Mouse (Mus musculus): ENCODE data around the gene Dcaf5. TPM values are rescaled to one million over a fixed set of nuclear protein-coding genes. Genes with fewer than 3 reads are reported as not detected.
"Not testable (repeated sequence)": the region's sequence is repeated elsewhere in the genome, so short reads cannot be mapped to it uniquely, and the experiment has no call there.

The Dcaf5 gene
- 12.7 and 13.1 TPM in 2 replicates for polyA plus RNA-seq (2015; fragmentation: Nextera tagmentation; extraction: Ambion mirVana)

DNA sequence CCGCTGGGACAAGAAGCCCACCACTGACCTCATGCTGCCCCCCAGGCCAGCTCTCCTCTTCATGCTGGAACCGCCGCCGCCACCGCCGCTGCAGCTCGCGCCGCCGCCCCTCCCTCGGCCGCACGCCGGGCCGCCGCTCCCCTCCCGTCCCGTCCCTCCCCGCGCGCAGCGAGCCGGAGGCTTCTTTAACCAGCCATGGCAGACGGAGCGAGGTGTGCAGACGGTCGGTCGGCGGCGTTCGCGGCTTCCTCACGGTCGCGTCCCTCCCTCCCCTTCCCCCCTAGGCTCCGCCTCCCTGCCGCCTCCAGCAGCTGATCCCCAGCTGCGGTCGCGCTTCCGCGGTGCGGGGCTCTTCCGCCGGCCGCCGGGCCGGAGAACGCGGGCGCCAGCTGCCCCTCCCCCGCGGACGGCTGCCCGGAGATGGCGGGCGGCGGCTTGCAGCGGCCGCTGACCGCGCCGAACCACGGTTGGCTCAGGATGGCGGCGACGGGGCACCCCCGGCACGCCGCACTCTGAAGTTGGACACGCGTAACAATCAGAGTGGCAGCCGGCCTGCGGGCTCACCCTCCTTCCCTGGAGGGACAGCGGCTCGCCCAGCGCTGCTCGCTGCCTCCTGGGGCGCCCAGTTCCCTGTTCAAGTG is at the start of gene Dcaf5:
Gene Dcaf5, minus strand, starts transcription at position 266 of the 641 bp plus-strand sequence.
- Histone ChIP-seq H3K4me2 (replicated peaks; ENCODE audit: low read depth, low read length) (peak within 1 kb of the TSS; percentile 77), H3K4me1 (ENCODE audit: insufficient read depth, low read length) (peaks cover 19% of the 10 kb centered on the region), H3K9ac (replicated peaks; ENCODE audit: low read length) (peak within 1 kb of the TSS; percentile 95), H3K9me3 (ENCODE audit: low read length) (no peaks in the 10 kb centered on the region), H3K4me3 (ENCODE audit: low read length) (peak within 1 kb of the TSS; percentile 93), H3K36me3 (ENCODE audit: insufficient read depth, low read length) (no peaks in the 10 kb centered on the region), H3K27me3 (ENCODE audit: insufficient read depth, low read length) (no peaks in the 10 kb centered on the region), H3K27ac (ENCODE audit: low read length) (peak within 1 kb of the TSS; percentile 98)
- 0% methylated on average over 66 of the region's 79 CpGs for WGBS
- peak; percentile 62 for ATAC-seq (ENCODE audit: low FRiP score, low TSS enrichment)

DNA sequence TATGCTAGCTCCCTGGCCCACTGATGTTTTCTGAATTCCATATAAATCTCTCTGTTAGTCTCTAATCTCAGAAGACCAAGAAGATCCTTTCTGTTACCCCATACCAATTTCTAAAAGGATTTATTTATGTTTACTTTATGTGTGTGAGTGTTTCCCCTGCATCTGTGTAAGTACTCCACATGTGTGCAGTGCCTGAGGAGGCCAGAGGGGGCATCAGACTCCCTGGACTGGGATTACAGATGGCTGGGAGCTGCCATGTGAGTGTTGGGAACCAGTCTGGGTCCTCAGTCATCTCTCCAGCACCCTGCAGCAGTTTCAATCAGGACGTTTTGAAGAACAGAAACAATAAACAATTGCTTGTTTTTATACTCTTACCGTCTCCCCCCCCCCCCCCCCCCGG is 47.0 kb upstream of the Dcaf5 start:
- ATAC-seq (ENCODE audit: low FRiP score, low TSS enrichment), result no peak
- no peak overlapping the region for H3K4me3 ChIP-seq (ENCODE audit: low read length)
- no peak overlapping the region for H3K27ac ChIP-seq (ENCODE audit: low read length)
- H3K27me3 ChIP-seq (ENCODE audit: insufficient read depth, low read length), result no peaks in the 10 kb centered on the region
- H3K4me2 ChIP-seq (replicated peaks; ENCODE audit: low read depth, low read length), result no peak overlapping the region
- 0 out of 2 replicates have a peak, but pooled peaks cover 2% of the 10 kb centered on the region for H3K36me3 ChIP-seq (ENCODE audit: insufficient read depth, low read length)
- no peaks in the 10 kb centered on the region for H3K4me1 ChIP-seq (ENCODE audit: insufficient read depth, low read length)
- H3K9ac ChIP-seq (replicated peaks; ENCODE audit: low read length), result no peak overlapping the region
- 64% methylated on average over 3 of the region's 3 CpGs for WGBS
- no peaks in the 10 kb centered on the region for H3K9me3 ChIP-seq (ENCODE audit: low read length)

- Histone ChIP-seq H3K27me3 (ENCODE audit: insufficient read depth, low read length) (no peaks in the 10 kb centered on the region), H3K9ac (replicated peaks; ENCODE audit: low read length) (no peak overlapping the region), H3K9me3 (ENCODE audit: low read length) (no peaks in the 10 kb centered on the region), H3K4me2 (replicated peaks; ENCODE audit: low read depth, low read length) (no peak overlapping the region), H3K36me3 (ENCODE audit: insufficient read depth, low read length) (0 out of 2 replicates have a peak, but pooled peaks cover 5% of the 10 kb centered on the region), H3K4me3 (ENCODE audit: low read length) (no peak overlapping the region), H3K27ac (ENCODE audit: low read length) (no peak overlapping the region), H3K4me1 (ENCODE audit: insufficient read depth, low read length) (no peaks in the 10 kb centered on the region)
- 83% methylated on average over 3 of the region's 3 CpGs for WGBS
- ATAC-seq (ENCODE audit: low FRiP score, low TSS enrichment), result no peak
These were observed 43.6 kb upstream of the Dcaf5 start for GRCm38 (mm10) chr12:80479986-80480385.

- Histone ChIP-seq H3K4me3 (ENCODE audit: low read length) (no peak overlapping the region), H3K4me2 (replicated peaks; ENCODE audit: low read depth, low read length) (no peak overlapping the region), H3K9me3 (ENCODE audit: low read length) (no peaks in the 10 kb centered on the region), H3K36me3 (ENCODE audit: insufficient read depth, low read length) (0 out of 2 replicates have a peak, but pooled peaks cover 3% of the 10 kb centered on the region), H3K27me3 (ENCODE audit: insufficient read depth, low read length) (no peaks in the 10 kb centered on the region), H3K9ac (replicated peaks; ENCODE audit: low read length) (no peak overlapping the region), H3K4me1 (ENCODE audit: insufficient read depth, low read length) (no peaks in the 10 kb centered on the region), H3K27ac (ENCODE audit: low read length) (no peak overlapping the region)
- no peak for ATAC-seq (ENCODE audit: low FRiP score, low TSS enrichment)
- 84% methylated on average over 3 of the region's 3 CpGs for WGBS
These were observed 37.3 kb upstream of the Dcaf5 start for GRCm38 (mm10) chr12:80473731-80474130.

GRCm38 (mm10) chr12:80471926-80472325 is 35.5 kb upstream of the Dcaf5 start:
- H3K4me3 ChIP-seq (ENCODE audit: low read length), result no peak overlapping the region
- 0 out of 2 replicates have a peak, but pooled peaks cover 3% of the 10 kb centered on the region for H3K36me3 ChIP-seq (ENCODE audit: insufficient read depth, low read length)
- no peak overlapping the region for H3K9ac ChIP-seq (replicated peaks; ENCODE audit: low read length)
- no peak overlapping the region for H3K27ac ChIP-seq (ENCODE audit: low read length)
- no peak for ATAC-seq (ENCODE audit: low FRiP score, low TSS enrichment)
- H3K9me3 ChIP-seq (ENCODE audit: low read length), result no peaks in the 10 kb centered on the region
- 72% methylated on average over 4 of the region's 4 CpGs for WGBS
- H3K4me1 ChIP-seq (ENCODE audit: insufficient read depth, low read length), result no peaks in the 10 kb centered on the region
- no peak overlapping the region for H3K4me2 ChIP-seq (replicated peaks; ENCODE audit: low read depth, low read length)
- H3K27me3 ChIP-seq (ENCODE audit: insufficient read depth, low read length), result no peaks in the 10 kb centered on the region

DNA sequence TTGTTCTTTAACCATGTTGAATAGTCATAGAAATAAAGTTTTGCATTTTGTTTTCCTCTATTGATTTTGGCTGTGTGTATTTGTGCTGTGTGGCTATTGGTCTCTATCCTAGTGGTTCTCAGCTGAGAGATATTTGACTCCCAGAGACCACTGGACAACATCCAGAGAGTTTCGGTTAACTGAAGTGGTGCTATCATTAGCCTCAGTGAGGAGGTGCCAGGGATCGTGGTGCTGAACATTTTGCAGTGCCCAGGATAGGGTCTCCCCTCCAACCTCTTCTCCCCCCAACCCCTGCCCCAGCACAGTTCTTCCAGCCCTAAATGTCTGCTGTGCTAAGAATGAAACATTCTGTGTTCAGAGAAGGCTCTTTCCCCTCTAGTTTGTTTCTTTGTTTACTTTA is 33.8 kb upstream of the Dcaf5 start:
- H3K27ac ChIP-seq (ENCODE audit: low read length), result no peak overlapping the region
- H3K9ac ChIP-seq (replicated peaks; ENCODE audit: low read length), result no peak overlapping the region
- H3K4me2 ChIP-seq (replicated peaks; ENCODE audit: low read depth, low read length), result no peak overlapping the region
- no peak for ATAC-seq (ENCODE audit: low FRiP score, low TSS enrichment)
- no peaks in the 10 kb centered on the region for H3K36me3 ChIP-seq (ENCODE audit: insufficient read depth, low read length)
- WGBS, result 77% methylated on average over 2 of the region's 2 CpGs
- H3K4me3 ChIP-seq (ENCODE audit: low read length), result no peak overlapping the region
- H3K27me3 ChIP-seq (ENCODE audit: insufficient read depth, low read length), result no peaks in the 10 kb centered on the region
- H3K4me1 ChIP-seq (ENCODE audit: insufficient read depth, low read length), result no peaks in the 10 kb centered on the region
- H3K9me3 ChIP-seq (ENCODE audit: low read length), result no peaks in the 10 kb centered on the region

DNA sequence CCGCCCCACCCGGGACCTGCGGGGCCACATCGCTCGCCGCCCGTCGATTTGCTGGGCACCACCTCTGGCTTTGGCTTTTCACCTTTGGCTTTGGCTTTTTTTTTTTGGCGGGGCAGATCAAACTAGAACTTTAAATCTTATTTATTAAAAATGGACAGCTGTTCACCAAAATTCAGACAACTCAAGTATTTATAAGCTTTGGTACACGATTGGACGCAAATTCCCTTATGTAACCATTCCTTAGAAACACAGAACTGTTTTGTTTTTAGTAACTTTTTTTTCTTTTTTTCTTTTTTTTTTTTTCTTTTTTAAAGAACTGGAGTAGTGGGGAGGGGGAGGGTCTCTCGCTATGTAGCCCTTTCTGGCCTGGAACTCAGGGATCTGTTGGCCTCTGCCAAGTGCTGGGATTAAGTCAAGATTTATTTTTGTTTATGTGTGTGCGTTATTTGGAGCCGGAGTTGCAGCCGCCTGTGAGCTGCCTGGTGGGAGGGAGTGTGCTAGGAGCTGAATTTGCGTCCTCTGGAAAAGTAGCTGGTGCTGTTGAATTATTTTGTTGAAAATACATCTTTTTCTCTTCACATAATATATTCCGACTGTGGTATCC is 27.4 kb upstream of the Dcaf5 start:
- Histone ChIP-seq H3K4me2 (replicated peaks; ENCODE audit: low read depth, low read length) (peak overlapping the region; percentile 60), H3K9ac (replicated peaks; ENCODE audit: low read length) (peak overlapping the region; percentile 67), H3K4me1 (ENCODE audit: insufficient read depth, low read length) (peaks cover 7% of the 10 kb centered on the region; the same call in 1 of the 2 replicates), H3K27ac (ENCODE audit: low read length) (peak overlapping the region; percentile 78), H3K36me3 (ENCODE audit: insufficient read depth, low read length) (no peaks in the 10 kb centered on the region), H3K4me3 (ENCODE audit: low read length) (peak overlapping the region; percentile 70), H3K27me3 (ENCODE audit: insufficient read depth, low read length) (no peaks in the 10 kb centered on the region), H3K9me3 (ENCODE audit: low read length) (no peaks in the 10 kb centered on the region)
- no peak for ATAC-seq (ENCODE audit: low FRiP score, low TSS enrichment)
- 4% methylated on average over 17 of the region's 17 CpGs for WGBS

DNA sequence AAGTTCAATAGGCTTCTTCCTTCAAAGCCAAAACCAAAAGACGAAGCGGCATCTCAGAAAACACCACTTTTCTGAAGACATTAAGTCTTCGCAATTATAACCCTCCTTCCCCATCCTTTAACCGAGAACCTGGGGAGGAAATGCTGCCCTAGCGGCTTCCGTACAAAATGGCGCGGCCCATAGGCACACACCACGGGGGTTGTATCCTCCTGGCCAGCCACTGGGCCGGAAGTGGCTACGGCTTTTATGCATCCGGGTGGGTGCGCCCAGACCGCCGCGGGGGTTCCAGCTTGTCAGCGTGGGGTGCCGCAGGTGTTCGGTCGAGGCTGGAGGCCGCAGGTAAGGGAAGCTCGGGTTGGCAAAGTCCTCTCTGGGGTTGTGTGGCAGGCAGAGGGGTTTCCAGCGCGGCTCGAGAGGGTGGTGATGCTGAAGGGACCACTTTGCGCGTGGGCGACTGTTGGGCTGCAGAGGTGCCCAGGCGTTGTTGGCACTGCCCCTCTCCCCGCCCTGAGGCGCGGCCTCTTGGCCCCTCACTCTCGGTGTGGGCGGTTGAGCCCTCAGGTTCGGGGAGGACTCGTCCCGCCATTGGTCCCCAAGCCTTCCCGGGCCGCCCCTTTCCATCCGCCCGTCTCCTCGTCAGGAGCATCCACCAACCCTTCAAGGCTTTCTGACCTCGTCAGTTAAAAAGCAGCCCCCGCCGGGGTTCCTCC is 26.7 kb upstream of the Dcaf5 start, which contains the start of gene Exd2:
Gene Exd2, plus strand, starts transcription at position 154 of the 710 bp plus-strand sequence.
- no peaks in the 10 kb centered on the region for H3K36me3 ChIP-seq (ENCODE audit: insufficient read depth, low read length)
- no peaks in the 10 kb centered on the region for H3K9me3 ChIP-seq (ENCODE audit: low read length)
- peak within 1 kb of the TSS; percentile 70 for H3K4me3 ChIP-seq (ENCODE audit: low read length)
- peaks cover 7% of the 10 kb centered on the region; the same call in 1 of the 2 replicates for H3K4me1 ChIP-seq (ENCODE audit: insufficient read depth, low read length)
- H3K4me2 ChIP-seq (replicated peaks; ENCODE audit: low read depth, low read length), result peak within 1 kb of the TSS; percentile 60
- peak within 1 kb of the TSS; percentile 67 for H3K9ac ChIP-seq (replicated peaks; ENCODE audit: low read length)
- H3K27me3 ChIP-seq (ENCODE audit: insufficient read depth, low read length), result no peaks in the 10 kb centered on the region
- WGBS, result under 1% methylated on average over 45 of the region's 45 CpGs
- H3K27ac ChIP-seq (ENCODE audit: low read length), result peak within 1 kb of the TSS; percentile 78
- peak; percentile 98 for ATAC-seq (ENCODE audit: low FRiP score, low TSS enrichment)

DNA sequence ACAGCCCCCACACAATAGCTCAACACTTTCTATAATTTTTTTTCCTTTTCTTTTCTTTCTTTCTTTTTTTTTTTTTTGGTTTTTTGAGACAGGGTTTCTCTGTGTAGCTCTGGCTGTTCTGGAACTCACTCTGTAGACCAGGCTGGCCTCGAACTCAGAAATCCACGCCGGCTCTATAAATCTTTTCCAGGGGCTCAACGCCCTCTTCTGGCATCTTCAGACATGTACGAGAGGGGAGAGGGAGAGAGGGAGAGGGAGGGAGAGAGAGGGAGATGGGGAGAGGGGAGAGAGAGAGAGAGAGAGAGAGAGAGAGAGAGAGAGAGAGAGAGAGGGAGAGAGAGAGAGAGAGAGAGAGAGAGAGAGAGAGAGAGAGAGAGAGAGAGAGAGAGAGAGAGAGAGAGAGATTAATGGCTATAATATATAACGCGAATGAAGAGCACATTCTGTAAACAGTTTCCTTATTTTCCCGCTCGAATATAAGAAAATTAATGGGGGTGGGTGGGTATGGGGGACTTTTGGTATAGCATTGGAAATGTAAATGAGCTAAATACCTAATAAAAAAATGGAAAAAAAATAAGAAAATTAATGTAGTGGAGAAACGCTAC is 26.0 kb upstream of the Dcaf5 start:
- H3K27me3 ChIP-seq (ENCODE audit: insufficient read depth, low read length); ATAC-seq (ENCODE audit: low FRiP score, low TSS enrichment); H3K36me3 ChIP-seq (ENCODE audit: insufficient read depth, low read length); H3K4me1 ChIP-seq (ENCODE audit: insufficient read depth, low read length); H3K9me3 ChIP-seq (ENCODE audit: low read length): not testable (repeated sequence)
- Histone ChIP-seq H3K4me3 (ENCODE audit: low read length) (peak overlapping the region; percentile 70), H3K9ac (replicated peaks; ENCODE audit: low read length) (peak overlapping the region; percentile 67), H3K27ac (ENCODE audit: low read length) (peak overlapping the region; percentile 78; the same call in 1 of the 2 replicates), H3K4me2 (replicated peaks; ENCODE audit: low read depth, low read length) (peak overlapping the region; percentile 60)
- WGBS, result 7% methylated on average over 10 of the region's 10 CpGs

Measured in kidney, embryonic 16.5 days (tissue).